Mouse (Mus musculus) stomach, postnatal 0 days (tissue): ENCODE measurements around the gene Grk2.

Experiments used
- CTCF ChIP-seq: IDR thresholded peaks from 2 replicates; pipeline ENCODE4 v1.5.1; 2016; ENCODE audit warnings: antibody characterized with exemption, low read depth, mild to moderate bottlenecking, moderate library complexity
- EP300 ChIP-seq: optimal IDR thresholded peaks from 2 replicates; pipeline ENCODE3; 2016; ENCODE audit warnings: antibody characterized with exemption

DNA sequence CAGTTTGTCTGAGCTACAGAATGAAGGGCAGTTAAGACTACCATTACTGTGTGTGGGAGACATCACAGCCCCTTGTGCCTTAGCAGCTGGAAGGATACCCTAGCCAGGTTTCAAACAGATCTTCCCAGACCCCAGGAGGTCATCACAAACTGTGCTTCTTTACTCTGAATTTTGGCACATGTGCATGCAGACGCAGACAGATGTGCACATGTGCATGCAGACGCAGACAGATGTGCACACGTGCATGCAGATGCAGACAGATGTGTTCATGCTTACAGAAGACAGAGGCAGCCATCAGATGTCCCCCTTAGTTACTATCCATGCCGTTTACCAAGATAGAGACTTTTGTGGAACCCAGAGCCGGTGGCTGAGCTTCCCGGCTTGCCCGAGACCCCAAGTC, 6.9 kb downstream of the Grk2 start:
- TF ChIP-seq CTCF (no peak), EP300 (no peak)
